8 mouse cellular contexts compared by ENCODE assay signal in genomic region chr10:100486701-100487096, GRCm38 (mm10). TPM values are rescaled to one million over a fixed set of nuclear protein-coding genes. Genes with fewer than 3 reads are reported as not detected.
A peak's percentile ranks its signal among the peaks of the same experiment; 100 is the strongest.
DNase-seq lines count a peak whose midpoint lies in the region; ATAC-seq and TF ChIP-seq lines count a peak whose summit lies in the region.

No protein-coding gene starts in this region.

- DNase-seq in kidney, adult 2 months = no peak
- no peak for DNase-seq in kidney, adult 11 months
- DNase-seq in MEL-GATA-1-ER (ENCODE audit: extremely low read depth, low read depth) = peak; percentile 22
- DNase-seq in limb, embryonic 10.5 days (ENCODE audit: low spot score) = no peak
- no peak for DNase-seq in adrenal gland, adult 18-20 months (ENCODE audit: low spot score in 2 of 2)
- DNase-seq in cerebellum, adult 11 months = no peak

- ATAC-seq in erythroid progenitor cell, adult 5-6 weeks (replicated peaks; ENCODE audit: low FRiP score, poor library complexity, severe bottlenecking) = peak; percentile 59

- H3K27me3 ChIP-seq in kidney, adult 2 months (replicated peaks; ENCODE audit: control insufficient read depth, insufficient read depth, low read length) = no peaks in the 10 kb centered on the region
- H3K27me3 ChIP-seq in limb, embryonic 10.5 days (ENCODE audit: low read depth, poor library complexity, severe bottlenecking) = no peaks in the 10 kb centered on the region
- no peaks in the 10 kb centered on the region for H3K27me3 ChIP-seq in myocyte (ENCODE audit: control insufficient read depth, insufficient read depth, insufficient read length)

- peak overlapping the region; percentile 56 for H3ac ChIP-seq in myocyte (ENCODE audit: control insufficient read depth, insufficient read length)

- TF ChIP-seq CTCF in kidney, adult 2 months (conservative IDR thresholded peaks at IDR 0.05; ENCODE audit: insufficient read depth, insufficient read length, low read depth, low read length) = no peak

- no peak for TF ChIP-seq POLR2A in kidney, adult 2 months (IDR thresholded peaks at IDR 0.05; ENCODE audit: low read depth, low read length)
- no peak for TF ChIP-seq POLR2A in myocyte (IDR thresholded peaks at IDR 0.05; ENCODE audit: insufficient read length, low read depth)

- WGBS in kidney, adult 2 months = under 1% methylated on average over 13 of the region's 13 CpGs
- under 1% methylated on average over 13 of the region's 13 CpGs for WGBS in limb, embryonic 10.5 days

- H3K27ac ChIP-seq in kidney, adult 2 months (ENCODE audit: insufficient read depth, low read depth, low read length) = peak overlapping the region; percentile 46; the same call in 1 of the 2 replicates
- H3K27ac ChIP-seq in limb, embryonic 10.5 days = peak overlapping the region; percentile 89

- peak overlapping the region; percentile 91 for H3K4me3 ChIP-seq in kidney, adult 2 months (ENCODE audit: insufficient read depth, low read depth, low read length)
- H3K4me3 ChIP-seq in limb, embryonic 10.5 days = peak overlapping the region; percentile 80
- peak overlapping the region; percentile 85 for H3K4me3 ChIP-seq in myocyte

- peak overlapping the region; percentile 72 for H3K4me2 ChIP-seq in myocyte (ENCODE audit: low read depth)

- H3K9me3 ChIP-seq in limb, embryonic 10.5 days (replicated peaks) = no peaks in the 10 kb centered on the region

- no peaks in the 10 kb centered on the region for H3K36me3 ChIP-seq in kidney, adult 2 months (ENCODE audit: control insufficient read depth, insufficient read depth, low read length)
- H3K36me3 ChIP-seq in limb, embryonic 10.5 days = no peaks in the 10 kb centered on the region
- no peaks in the 10 kb centered on the region for H3K36me3 ChIP-seq in myocyte (ENCODE audit: control insufficient read depth, insufficient read depth)

- no peaks in the 10 kb centered on the region for H3K4me1 ChIP-seq in kidney, adult 2 months (ENCODE audit: control insufficient read depth, insufficient read depth, low read length)
- H3K4me1 ChIP-seq in limb, embryonic 10.5 days = peaks cover 11% of the 10 kb centered on the region

- H3K79me2 ChIP-seq in myocyte (ENCODE audit: control insufficient read depth, insufficient read depth) = peaks cover 39% of the 10 kb centered on the region

TF ChIP-seq in myocyte, 11 proteins besides CTCF, POLR2A, EP300 and RAD21:
- TF ChIP-seq CEBPB (IDR thresholded peaks at IDR 0.05; ENCODE audit: insufficient read depth, poor library complexity, severe bottlenecking) (no peak), USF1 (IDR thresholded peaks at IDR 0.05; ENCODE audit: low read depth) (no peak), MYOD1 (IDR thresholded peaks at IDR 0.05; ENCODE audit: control insufficient read depth in 1 of 3, insufficient read length in 2 of 3, low read depth in 2 of 3) (no peak), POLR2AphosphoS2 (IDR thresholded peaks at IDR 0.05; ENCODE audit: insufficient read length, low read depth) (no peak), TCF3 (IDR thresholded peaks at IDR 0.05; ENCODE audit: insufficient read length, low read depth) (no peak), MYOG (IDR thresholded peaks at IDR 0.05; ENCODE audit: control insufficient read depth in 1 of 3, insufficient read depth in 1 of 3, insufficient read length in 2 of 3, low read depth in 2 of 3) (no peak), E2F4 (IDR thresholded peaks at IDR 0.05; ENCODE audit: insufficient read depth) (no peak), REST (IDR thresholded peaks at IDR 0.05; ENCODE audit: insufficient read depth, insufficient read length) (no peak), SRF (IDR thresholded peaks at IDR 0.05; ENCODE audit: control insufficient read depth, insufficient read length, low read depth) (no peak), MAX (IDR thresholded peaks at IDR 0.05; ENCODE audit: low read depth) (no peak), TCF12 (IDR thresholded peaks at IDR 0.05; ENCODE audit: insufficient read depth, poor library complexity, severe bottlenecking) (no peak)

RNA-seq across cellular contexts. Expression of gene Tmtc3, which starts 0.5 kb away (rescaled TPM):
- 6.8 and 8.3 TPM in 2 replicates for polyA plus RNA-seq in kidney, adult 2 months (2012; rRNA removed)
- 17.7 and 22.6 TPM in 2 replicates for total RNA-seq in erythroid progenitor cell, adult 5-6 weeks (2015; ENCODE audit: low replicate concordance)
- total RNA-seq in erythroid progenitor cell, adult 5-6 weeks (2017; ENCODE audit: low replicate concordance) = 8.2 and 9.6 TPM in 2 replicates
- 23.1 and 25.4 TPM in 2 replicates for polyA plus RNA-seq in limb, embryonic 10.5 days (2016; fragmentation: Nextera tagmentation; extraction: Ambion mirVana)
- 2.1 TPM for polyA plus RNA-seq in myocyte (2012; fragmentation: generic; extraction: Trizol)
- 10 to 100 TPM; 17.8 to 18.3 TPM for total RNA-seq in adrenal gland, adult 18-20 months (2021)

RNA-seq across cellular contexts. Expression of gene Cep290, which starts 0.7 kb away (rescaled TPM):
- polyA plus RNA-seq in kidney, adult 2 months (2012; rRNA removed) = 0.49 and 0.89 TPM in 2 replicates
- 34.8 and 37.8 TPM in 2 replicates for total RNA-seq in erythroid progenitor cell, adult 5-6 weeks (2015; ENCODE audit: low replicate concordance)
- total RNA-seq in erythroid progenitor cell, adult 5-6 weeks (2017; ENCODE audit: low replicate concordance) = 37.3 and 60.8 TPM in 2 replicates
- 4.5 and 5.2 TPM in 2 replicates for polyA plus RNA-seq in limb, embryonic 10.5 days (2016; fragmentation: Nextera tagmentation; extraction: Ambion mirVana)
- 0.89 TPM for polyA plus RNA-seq in myocyte (2012; fragmentation: generic; extraction: Trizol)
- total RNA-seq in adrenal gland, adult 18-20 months (2021) = 1 to 10 TPM; 6.0 to 6.6 TPM
